Mouse (Mus musculus) heart, embryonic 11.5 days (tissue): ENCODE measurements around the gene Donson. TPM values are rescaled to one million over a fixed set of nuclear protein-coding genes. Genes with fewer than 3 reads are reported as not detected.
A peak's percentile ranks its signal among the peaks of the same experiment; 100 is the strongest.

Experiments
- ATAC-seq: fragments of 200-750 bp; cut with Nextera tagmentation; replicated peaks from 2 replicates; pipeline ENCODE4 v1.8.0; 2017; ENCODE audit warnings: moderate library complexity; ENCODE audit not compliant: insufficient number of reproducible peaks, low FRiP score, low TSS enrichment
- H3K27ac ChIP-seq: fragments of 300-500 bp; sonication (generic); 2 replicates; pipeline ENCODE4 v1.5.1; 2014; ENCODE audit warnings: mild to moderate bottlenecking, low read depth, low read length
- H3K27me3 ChIP-seq: fragments of 300-500 bp; sonication (generic); 2 replicates; pipeline ENCODE4 v1.6.1; 2014; ENCODE audit warnings: mild to moderate bottlenecking, low read length, mixed read lengths; ENCODE audit not compliant: control insufficient read depth, insufficient read depth
- H3K36me3 ChIP-seq: fragments of 300-500 bp; sonication (generic); 2 replicates; pipeline ENCODE4 v1.6.1; 2014; ENCODE audit warnings: mild to moderate bottlenecking, low read length, moderate library complexity, mixed read lengths; ENCODE audit not compliant: control insufficient read depth, insufficient read depth
- H3K4me1 ChIP-seq: fragments of 300-500 bp; sonication (generic); 2 replicates; pipeline ENCODE4 v1.6.1; 2014; ENCODE audit warnings: low read length; ENCODE audit not compliant: control insufficient read depth, insufficient read depth
- H3K4me2 ChIP-seq: fragments of 300-500 bp; sonication (generic); 2 replicates; pipeline ENCODE4 v1.6.1; 2014; ENCODE audit warnings: mild to moderate bottlenecking, moderate library complexity
- H3K4me3 ChIP-seq: fragments of 300-500 bp; sonication (generic); 2 replicates; pipeline ENCODE4 v1.5.1; 2014; ENCODE audit warnings: low read depth, low read length
- H3K9ac ChIP-seq: fragments of 300-500 bp; sonication (generic); 2 replicates; pipeline ENCODE4 v1.6.1; 2014; ENCODE audit warnings: mild to moderate bottlenecking, low read depth, low read length, moderate library complexity
- H3K9me3 ChIP-seq: fragments of 300-500 bp; sonication (generic); replicated peaks from 2 replicates; pipeline ENCODE4 v1.6.1; 2016; ENCODE audit warnings: low read length; ENCODE audit not compliant: control insufficient read depth
- WGBS: fragments of 180-500 bp; shearing (Covaris S2); extraction: QIAGEN DNeasy Blood & Tissue Kit; methylation state at CpG from one replicate; pipeline ENCODE4 v1.1.7; 2014; ENCODE audit not compliant: insufficient replicate concordance; 5-methylcytosine and 5-hydroxymethylcytosine counted together
- polyA plus RNA-seq: library from polyadenylated mRNA; unstranded; fragments of >200 nt; fragmentation: Nextera tagmentation; extraction: Ambion mirVana; gene quantifications from 2 replicates; pipeline ENCODE4 v1.2.1, GENCODE M21; 2014

The Donson gene
- polyA plus RNA-seq, 1 experiment from 2014 or later = 20.7 TPM

GRCm38 (mm10) chr16:91655285-91655684 is 33.3 kb downstream of the Donson start:
- Histone ChIP-seq H3K4me3 (no peak overlapping the region), H3K36me3 (peaks cover 66% of the 10 kb centered on the region), H3K27me3 (no peaks in the 10 kb centered on the region), H3K4me1 (no peaks in the 10 kb centered on the region), H3K9ac (no peak overlapping the region), H3K9me3 (no peaks in the 10 kb centered on the region), H3K27ac (no peak overlapping the region), H3K4me2 (no peak overlapping the region)
- ATAC-seq = no peak
- 93% methylated on average over 9 of the region's 9 CpGs for WGBS

GRCm38 (mm10) chr16:91652191-91652590 is 36.4 kb downstream of the Donson start:
- Histone ChIP-seq H3K4me1 (peaks cover 3% of the 10 kb centered on the region; the same call in 1 of the 2 replicates), H3K9ac (peak overlapping the region; percentile 10; the same call in 1 of the 2 replicates)
- 88% methylated on average over 3 of the region's 3 CpGs for WGBS

GRCm38 (mm10) chr16:91649781-91650180 is 38.8 kb downstream of the Donson start:
- Histone ChIP-seq H3K27ac (no peak overlapping the region), H3K36me3 (peaks cover 11% of the 10 kb centered on the region), H3K9me3 (no peaks in the 10 kb centered on the region), H3K27me3 (no peaks in the 10 kb centered on the region), H3K4me3 (no peak overlapping the region), H3K4me2 (no peak overlapping the region; the same call in 1 of the 2 replicates), H3K9ac (no peak overlapping the region), H3K4me1 (peaks cover 4% of the 10 kb centered on the region; the same call in 1 of the 2 replicates)
- ATAC-seq = no peak

More at GRCm38 (mm10) chr16:91652191-91652590, 36.4 kb downstream of the Donson start:
- Histone ChIP-seq H3K9me3 (no peaks in the 10 kb centered on the region), H3K4me2 (no peak overlapping the region), H3K36me3 (peaks cover 35% of the 10 kb centered on the region), H3K27me3 (no peaks in the 10 kb centered on the region), H3K27ac (no peak overlapping the region), H3K4me3 (no peak overlapping the region)
- no peak for ATAC-seq

GRCm38 (mm10) chr16:91649246-91649645 is 39.3 kb downstream of the Donson start:
- no peak overlapping the region for H3K27ac ChIP-seq
- H3K4me1 ChIP-seq = peaks cover 5% of the 10 kb centered on the region; the same call in 1 of the 2 replicates
- ATAC-seq = no peak
- H3K9me3 ChIP-seq = no peaks in the 10 kb centered on the region
- H3K9ac ChIP-seq = no peak overlapping the region
- H3K36me3 ChIP-seq = peaks cover 9% of the 10 kb centered on the region
- no peaks in the 10 kb centered on the region for H3K27me3 ChIP-seq
- 68% methylated on average over 3 of the region's 3 CpGs for WGBS
- peak overlapping the region; percentile 70 for H3K4me2 ChIP-seq
- peak overlapping the region; percentile 87 for H3K4me3 ChIP-seq

- Histone ChIP-seq H3K27me3 (no peaks in the 10 kb centered on the region), H3K4me1 (peaks cover 5% of the 10 kb centered on the region; the same call in 1 of the 2 replicates), H3K4me2 (peak overlapping the region; percentile 81), H3K4me3 (peak overlapping the region; percentile 87), H3K9ac (peak overlapping the region; percentile 95), H3K36me3 (peaks cover 7% of the 10 kb centered on the region), H3K9me3 (no peaks in the 10 kb centered on the region), H3K27ac (peak overlapping the region; percentile 99)
- ATAC-seq = peak; percentile 72
- WGBS = under 1% methylated on average over 25 of the region's 25 CpGs
Observed at GRCm38 (mm10) chr16:91648220-91648550, 40.4 kb downstream of the Donson start.

GRCm38 (mm10) chr16:91647461-91648219 is 40.9 kb downstream of the Donson start, which contains the start of gene Son:
Son (plus strand) TSS chr16:91647506.
- H3K9ac ChIP-seq = peak within 1 kb of the TSS; percentile 95
- H3K27me3 ChIP-seq = no peaks in the 10 kb centered on the region
- ATAC-seq = peak; percentile 94
- peak within 1 kb of the TSS; percentile 81 for H3K4me2 ChIP-seq
- peak within 1 kb of the TSS; percentile 87 for H3K4me3 ChIP-seq
- peak within 1 kb of the TSS; percentile 99 for H3K27ac ChIP-seq
- H3K9me3 ChIP-seq = no peaks in the 10 kb centered on the region
- under 1% methylated on average over 70 of the region's 70 CpGs for WGBS
- peaks cover 5% of the 10 kb centered on the region; the same call in 1 of the 2 replicates for H3K4me1 ChIP-seq
- H3K36me3 ChIP-seq = peaks cover 6% of the 10 kb centered on the region

- under 1% methylated on average over 59 of the region's 59 CpGs for WGBS
- Histone ChIP-seq H3K9ac (peak within 1 kb of the TSS; percentile 95), H3K27me3 (no peaks in the 10 kb centered on the region), H3K4me1 (peaks cover 5% of the 10 kb centered on the region; the same call in 1 of the 2 replicates), H3K36me3 (peaks cover 4% of the 10 kb centered on the region), H3K27ac (peak within 1 kb of the TSS; percentile 99), H3K9me3 (no peaks in the 10 kb centered on the region), H3K4me3 (peak within 1 kb of the TSS; percentile 87), H3K4me2 (peak within 1 kb of the TSS; percentile 81)
- ATAC-seq = peak; percentile 89
Observed at GRCm38 (mm10) chr16:91646681-91647419, 41.7 kb downstream of the Donson start, which contains the start of gene Gart. Gart (minus strand) TSS chr16:91646952.

GRCm38 (mm10) chr16:91645995-91646602 is 42.5 kb downstream of the Donson start:
- Histone ChIP-seq H3K27me3 (no peaks in the 10 kb centered on the region), H3K9ac (peak overlapping the region; percentile 91), H3K4me3 (peak overlapping the region; percentile 87), H3K27ac (peak overlapping the region; percentile 69; the same call in 1 of the 2 replicates), H3K4me2 (peak overlapping the region; percentile 81), H3K9me3 (no peaks in the 10 kb centered on the region), H3K4me1 (peaks cover 5% of the 10 kb centered on the region; the same call in 1 of the 2 replicates), H3K36me3 (peaks cover 10% of the 10 kb centered on the region)
- no peak for ATAC-seq
- 1% methylated on average over 11 of the region's 11 CpGs for WGBS
